Mouse (Mus musculus) spleen, adult 2 months (tissue): ENCODE measurements around the gene Gda.

Experiments
- CTCF ChIP-seq: fragments of 200-500 bp; IDR thresholded peaks from 2 replicates; pipeline ENCODE4 v1.5.1; 2011; ENCODE audit warnings: mild to moderate bottlenecking, inconsistent platforms; ENCODE audit not compliant: insufficient read depth, insufficient read length, insufficient replicate concordance; ENCODE audit errors: extremely low read depth
- POLR2A ChIP-seq: fragments of 200-500 bp; IDR thresholded peaks from 2 replicates; pipeline ENCODE4 v1.6.1; 2011; ENCODE audit warnings: low read depth, low read length, inconsistent platforms

- TF ChIP-seq CTCF (no peak), POLR2A (no peak)
These were observed 104.7 kb downstream of the Gda start for GRCm38 (mm10) chr19:21368595-21368994.
